ENCODE assay signal across 10 mouse cellular contexts in the genomic region with DNA sequence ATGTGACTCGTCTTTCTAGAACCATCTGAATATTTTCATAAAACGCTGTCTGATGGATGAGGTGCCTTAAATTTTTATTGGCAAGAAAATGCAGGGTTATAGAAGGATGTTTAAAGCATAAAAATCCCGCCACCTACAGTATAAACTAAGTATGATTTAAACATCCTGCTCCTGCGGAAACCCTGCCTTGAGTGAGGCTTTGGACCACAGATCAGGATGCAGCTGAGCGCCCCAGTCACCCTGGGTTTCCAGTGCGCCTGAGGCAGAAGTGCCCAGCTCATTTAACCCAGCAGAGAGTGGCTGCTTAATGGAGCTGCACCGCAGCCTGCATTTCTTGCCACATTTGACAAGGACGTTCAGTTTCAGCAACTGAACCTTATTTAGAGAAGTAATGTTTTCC.
A peak's percentile ranks its signal among the peaks of the same experiment; 100 is the strongest.
DNase-seq lines count a peak whose midpoint lies in the region.
"Had no signal": no experiment of that assay in that cellular context is flagged by ENCODE, and none has a peak within 500 bp of the region (broad histone marks: within the 10 kb centered on the region; RNA-seq: fewer than 3 reads in every experiment).

No protein-coding gene starts in this region.

- H3K27me3 ChIP-seq in limb, embryonic 10.5 days (ENCODE audit: low read depth, poor library complexity, severe bottlenecking) = no peaks in the 10 kb centered on the region
- H3K27me3 ChIP-seq: heart, embryonic 12.5 days had no signal

- H3K36me3 ChIP-seq in limb, embryonic 10.5 days = no peaks in the 10 kb centered on the region
- H3K36me3 ChIP-seq: forebrain, embryonic 10.5 days; heart, embryonic 12.5 days had no signal

- DNase-seq in embryo, embryonic 10 days (ENCODE audit: low spot score) = peak; percentile 5
- DNase-seq in embryo, embryonic 9.5 days (ENCODE audit: extremely low spot score) = no peak
- DNase-seq in right cerebral cortex, adult 18-20 months = peak; percentile 1
- no peak for DNase-seq in right cerebral cortex, postnatal 25 days
- DNase-seq in limb, embryonic 10.5 days (ENCODE audit: low spot score) = peak; percentile 48
- DNase-seq in adrenal gland, adult 2 months = no peak
- no peak for DNase-seq in gastrocnemius, postnatal 25 days
- no peak for DNase-seq in left cerebral cortex, adult 18-20 months (ENCODE audit: low spot score in 2 of 2)

- peaks cover 14% of the 10 kb centered on the region for H3K4me1 ChIP-seq in limb, embryonic 10.5 days
- H3K4me1 ChIP-seq: heart, embryonic 12.5 days had no signal

- WGBS in limb, embryonic 10.5 days = 53% methylated on average over 8 of the region's 8 CpGs

- no peak overlapping the region for H3K4me3 ChIP-seq in limb, embryonic 10.5 days
- H3K4me3 ChIP-seq: forebrain, embryonic 10.5 days; heart, embryonic 12.5 days had no signal

- no peak overlapping the region for H3K27ac ChIP-seq in limb, embryonic 10.5 days
- H3K27ac ChIP-seq: forebrain, embryonic 10.5 days had no signal

- no peaks in the 10 kb centered on the region for H3K9me3 ChIP-seq in limb, embryonic 10.5 days (replicated peaks)
- H3K9me3 ChIP-seq: forebrain, embryonic 10.5 days; heart, embryonic 12.5 days had no signal

Comparison
In these comparisons a context has a peak if more than half of its experiments do, and no peak if none do; other contexts are left out.
1. DNase-seq: peak in embryo, embryonic 10 days (single experiment), right cerebral cortex, adult 18-20 months (single experiment) and limb, embryonic 10.5 days (single experiment); none in embryo, embryonic 9.5 days (single experiment), right cerebral cortex, postnatal 25 days (single experiment), adrenal gland, adult 2 months (single experiment), gastrocnemius, postnatal 25 days (single experiment) and left cerebral cortex, adult 18-20 months (0 of 2).